ENCODE assay signal across 8 mouse cellular contexts in genomic region chr13:41079421-41079780, GRCm38 (mm10). TPM values are rescaled to one million over a fixed set of nuclear protein-coding genes. Genes with fewer than 3 reads are reported as not detected.
A peak's percentile ranks its signal among the peaks of the same experiment; 100 is the strongest.
DNase-seq lines count a peak whose midpoint lies in the region; ATAC-seq lines count a peak whose summit lies in the region.

Mak (minus strand) TSS chr13:41079706.

- under 1% methylated on average over 36 of the region's 40 CpGs for WGBS in forebrain, embryonic 15.5 days

- 0 out of 2 replicates have a peak, but pooled peaks cover 14% of the 10 kb centered on the region for H3K4me1 ChIP-seq in forebrain, embryonic 15.5 days

- peak within 1 kb of the TSS; percentile 15 for H3K9ac ChIP-seq in forebrain, embryonic 15.5 days (replicated peaks)

- H3K27ac ChIP-seq in forebrain, embryonic 15.5 days (replicated peaks) = no peak within 1 kb of the TSS

- peak within 1 kb of the TSS; percentile 53 for H3K4me3 ChIP-seq in forebrain, embryonic 15.5 days

- H3K27me3 ChIP-seq in forebrain, embryonic 15.5 days = peaks cover 16% of the 10 kb centered on the region

- peak within 1 kb of the TSS; percentile 93 for H3K4me2 ChIP-seq in forebrain, embryonic 15.5 days (replicated peaks)

- H3K36me3 ChIP-seq in forebrain, embryonic 15.5 days = no peaks in the 10 kb centered on the region

- peak; percentile 70 for DNase-seq in Muller cell, postnatal 12 days (ENCODE audit: inconsistent ontology term)
- peak; percentile 5 for DNase-seq in cerebellum, adult 11 months
- DNase-seq in left cerebral cortex, postnatal 10 days (ENCODE audit: extremely low spot score in 1 of 2, low spot score in 2 of 2) = peak; percentile 35 to 63
- peak; percentile 80 for DNase-seq in right cerebral cortex, postnatal 25 days
- DNase-seq in urinary bladder, postnatal 4 days (ENCODE audit: low spot score in 2 of 2) = peak; percentile 26 to 64

- intact Hi-C loops in left cerebral cortex, postnatal 10 days (cut with DNase I) = no loop called here

- no peaks in the 10 kb centered on the region for H3K9me3 ChIP-seq in forebrain, embryonic 15.5 days

- ATAC-seq in forebrain, embryonic 15.5 days (replicated peaks) = peak; percentile 89
- ATAC-seq in inflammation-experienced regulatory T-cells, adult 6 months = peak; percentile 77
- peak; percentile 94 for ATAC-seq in megakaryocyte progenitor cell, adult 5-6 weeks (replicated peaks; ENCODE audit: poor library complexity)

RNA-seq across cellular contexts. Expression of gene Mak, which starts in this region (rescaled TPM):
- polyA plus RNA-seq in forebrain, embryonic 15.5 days (2015; fragmentation: Nextera tagmentation; extraction: Ambion mirVana) = 0.93 and 1.6 TPM in 2 replicates
- under 1 TPM in 1 of 3 experiments, not detected in 2; 0.13 TPM for polyA plus RNA-seq in inflammation-experienced regulatory T-cells, adult 6 months (2017; shearing (Covaris generic))
- total RNA-seq in left cerebral cortex, postnatal 10 days (2021) = 1 to 10 TPM; 1.2 to 2.1 TPM
- 0.10 and 0.27 TPM in 2 replicates for total RNA-seq in megakaryocyte progenitor cell, adult 5-6 weeks (2015)
- not detected in 2 replicates for total RNA-seq in megakaryocyte progenitor cell, adult 5-6 weeks (2017)

Comparison
In these comparisons a context has a peak if more than half of its experiments do, and no peak if none do; other contexts are left out.
1. Peak in ATAC-seq in inflammation-experienced regulatory T-cells, adult 6 months; RNA of the gene not detected or under 1 TPM.
2. Peak in ATAC-seq in megakaryocyte progenitor cell, adult 5-6 weeks; RNA of the gene not detected or under 1 TPM.
3. DNase-seq: peak in every context shown above with its lines; median percentile 80 in right cerebral cortex, postnatal 25 days; 70 in Muller cell, postnatal 12 days; 49 in left cerebral cortex, postnatal 10 days; 45 in urinary bladder, postnatal 4 days; 5 in cerebellum, adult 11 months.